Mouse (Mus musculus): Measurements from ENCODE around the gene Opcml. TPM values are rescaled to one million over a fixed set of nuclear protein-coding genes. Genes with fewer than 3 reads are reported as not detected.

Gene Opcml
- total RNA-seq, 2 experiments from 2014 or later = 1.0 to 2.3 TPM

- no peak for DNase-seq
These were observed 762.0 kb downstream of the Opcml start for GRCm38 (mm10) chr9:28552387-28553182.

- DNase-seq = no peak
These were observed 768.1 kb downstream of the Opcml start for GRCm38 (mm10) chr9:28558628-28559027.

DNA sequence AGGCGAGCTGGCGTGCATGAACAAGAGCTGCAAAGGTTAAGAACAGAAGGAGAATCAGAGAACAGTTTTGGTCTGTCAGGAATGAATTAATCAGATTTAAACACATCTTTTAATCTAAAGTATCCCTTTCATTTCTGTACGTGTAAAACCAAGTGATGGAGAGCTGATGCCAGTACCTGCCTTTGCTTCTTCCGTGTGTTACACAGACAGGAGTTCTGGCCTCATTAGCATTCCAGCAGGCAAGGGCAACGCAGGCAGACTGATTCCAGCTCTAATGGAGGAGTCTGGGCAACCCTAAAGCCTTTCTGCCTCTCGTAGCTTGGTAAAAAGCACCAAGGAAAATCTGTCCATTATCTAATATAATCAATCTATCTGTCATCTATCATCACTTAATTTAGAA, 771.2 kb downstream of the Opcml start:
- DNase-seq = no peak

- DNase-seq = no peak
These were observed 772.6 kb downstream of the Opcml start for GRCm38 (mm10) chr9:28563066-28563683.

GRCm38 (mm10) chr9:28569041-28569522, 778.5 kb downstream of the Opcml start:
- DNase-seq = no peak

DNA sequence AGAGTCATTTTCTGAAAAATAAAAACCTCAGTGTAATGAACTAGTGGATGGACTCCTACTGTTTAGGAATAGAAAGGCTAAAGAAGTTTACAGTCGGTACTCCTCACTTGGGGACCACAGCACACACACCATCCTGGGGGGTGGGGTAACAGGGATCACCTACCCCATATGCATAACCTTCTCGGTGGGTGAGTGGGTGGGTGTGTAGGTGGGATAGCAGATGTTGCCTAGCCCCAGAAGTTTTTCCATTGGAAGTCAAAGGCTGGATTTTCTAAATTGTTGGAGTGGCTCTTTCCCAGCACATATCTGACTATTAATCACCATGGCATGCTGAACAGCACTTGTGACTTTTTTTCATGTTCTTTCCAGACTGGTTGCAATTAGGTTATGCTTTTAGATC, 779.2 kb downstream of the Opcml start:
- no peak for DNase-seq

DNA sequence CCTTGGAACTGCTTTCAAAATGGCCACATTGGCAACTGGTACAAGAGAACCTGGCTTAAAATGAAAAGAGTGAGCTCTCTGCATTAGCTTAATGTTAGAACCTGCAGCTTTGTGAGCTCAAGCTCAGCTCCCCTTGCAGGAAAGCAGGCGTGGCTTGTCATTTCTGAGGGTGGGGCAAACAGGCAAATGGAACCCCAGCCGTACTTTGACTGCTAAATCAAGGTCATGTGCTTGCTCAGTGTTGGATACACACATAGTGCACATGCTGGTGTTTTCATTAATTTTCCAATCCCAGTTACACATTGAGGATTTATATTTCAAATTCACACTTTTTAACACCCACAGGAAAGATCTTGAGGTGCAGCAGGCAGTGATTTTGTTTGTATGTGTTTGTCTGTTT, 781.1 kb downstream of the Opcml start:
- no peak for DNase-seq

DNA sequence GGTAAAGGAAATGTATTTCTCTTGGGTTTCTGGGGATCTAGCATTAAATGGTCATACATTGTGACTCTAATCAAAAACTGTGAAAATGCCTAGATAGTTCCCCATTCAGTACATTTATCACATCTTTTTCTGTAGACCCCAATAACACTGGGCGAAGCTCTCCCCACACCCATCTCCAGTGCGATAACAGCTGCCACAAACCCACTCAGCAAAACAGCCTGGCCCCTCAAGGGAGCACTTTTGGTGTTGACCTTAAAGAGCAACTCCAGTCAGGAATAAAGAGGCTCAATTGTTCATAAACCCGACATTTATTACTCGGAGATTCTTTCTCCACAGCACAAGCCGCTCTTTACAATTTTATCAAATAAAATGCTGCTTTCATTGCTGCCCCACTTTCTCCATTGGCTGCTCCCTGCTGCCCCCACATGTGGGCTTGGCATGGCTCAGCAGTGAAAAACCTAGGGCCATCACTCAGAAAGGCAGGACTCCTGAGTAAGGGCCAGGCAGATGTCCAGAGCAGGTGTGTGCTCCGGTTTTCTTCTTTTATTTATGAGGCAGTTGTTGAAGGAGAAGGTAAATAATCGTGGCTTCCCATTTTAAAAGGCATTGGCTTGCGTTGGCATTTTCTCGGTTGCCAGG, 781.7 kb downstream of the Opcml start:
- no peak for DNase-seq

- DNase-seq = no peak
These were observed 788.2 kb downstream of the Opcml start for GRCm38 (mm10) chr9:28578730-28579129.

- DNase-seq = no peak
These were observed 796.7 kb downstream of the Opcml start for GRCm38 (mm10) chr9:28587253-28587652.

GRCm38 (mm10) chr9:28587857-28588388, 797.3 kb downstream of the Opcml start:
- no peak for DNase-seq

- DNase-seq = no peak
These were observed 797.9 kb downstream of the Opcml start for GRCm38 (mm10) chr9:28588488-28588887.

- DNase-seq = no peak
These were observed 801.6 kb downstream of the Opcml start for GRCm38 (mm10) chr9:28592208-28592607.

- no peak for DNase-seq
These were observed 804.5 kb downstream of the Opcml start for GRCm38 (mm10) chr9:28595062-28595461.

GRCm38 (mm10) chr9:28605561-28605960, 815.0 kb downstream of the Opcml start:
- no peak for DNase-seq

- DNase-seq = no peak
These were observed 823.4 kb downstream of the Opcml start for GRCm38 (mm10) chr9:28613683-28614620.

- DNase-seq = no peak
These were observed 824.9 kb downstream of the Opcml start for GRCm38 (mm10) chr9:28615447-28615846.

DNA sequence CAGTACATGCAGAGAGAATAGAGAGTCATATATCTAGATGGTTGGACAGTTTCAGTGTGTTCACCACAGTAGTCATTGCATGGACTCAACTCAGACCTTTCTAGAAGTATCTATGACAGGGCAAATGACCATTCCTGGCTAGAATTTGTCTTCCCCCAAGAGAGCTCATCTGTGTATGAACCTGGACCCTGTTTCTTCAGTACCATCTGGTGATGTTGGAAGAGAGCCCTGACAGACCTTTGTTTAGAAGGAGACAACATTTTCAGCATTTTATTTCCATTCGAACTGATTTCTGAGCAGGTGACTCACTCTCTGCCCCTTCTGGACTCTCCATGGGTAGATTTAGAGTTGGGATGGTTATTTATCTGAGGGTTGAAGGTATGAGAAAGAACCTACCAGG, 827.1 kb downstream of the Opcml start:
- no peak for DNase-seq

DNA sequence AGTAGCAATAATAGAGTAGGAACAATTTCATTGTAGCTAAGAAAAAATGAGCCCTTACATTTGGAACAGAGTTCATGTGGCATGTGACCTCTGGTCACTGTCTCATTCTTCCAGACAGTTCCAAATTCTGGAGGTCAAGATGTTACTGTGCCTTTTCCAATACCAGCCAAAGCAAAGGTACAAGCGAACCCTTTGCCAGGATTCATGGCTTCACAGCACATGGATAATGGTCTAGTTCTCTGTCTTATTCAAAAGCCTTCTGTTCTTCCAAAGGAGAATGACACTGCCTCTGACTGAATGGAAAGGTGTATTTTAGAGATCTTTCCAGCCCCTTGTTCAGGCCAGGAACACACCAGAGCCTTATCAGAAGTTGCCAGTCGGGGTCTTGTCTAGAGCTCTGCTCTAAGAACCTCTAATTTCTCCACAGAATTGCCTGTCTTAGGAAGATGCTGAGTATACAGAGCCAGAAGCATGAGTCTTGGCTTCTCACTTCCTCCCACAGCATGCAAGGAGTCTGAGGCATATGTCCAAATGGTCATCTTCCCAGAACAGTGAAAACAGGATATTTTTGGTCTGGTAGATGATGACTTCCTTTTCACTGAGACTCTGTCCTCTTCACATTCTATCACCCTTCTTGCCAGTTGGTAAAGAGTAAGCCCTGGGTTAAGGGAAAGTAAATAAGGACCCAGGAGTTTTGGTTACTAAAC, 827.8 kb downstream of the Opcml start:
- no peak for DNase-seq

- no peak for DNase-seq
These were observed 831.4 kb downstream of the Opcml start for GRCm38 (mm10) chr9:28621939-28622338.

- DNase-seq = no peak
These were observed 834.3 kb downstream of the Opcml start for GRCm38 (mm10) chr9:28624870-28625269.

Measured in gastrocnemius, postnatal 25 days (tissue).